Mouse (Mus musculus): ENCODE results near the gene Gm21725. TPM values are rescaled to one million over a fixed set of nuclear protein-coding genes. Genes with fewer than 3 reads are reported as not detected.

Gene Gm21725
- not detected in 4 replicates for total RNA-seq (2023)

GRCm38 (mm10) chrY:13348963-13349362 lies at the start of gene Gm21725:
TSS of gene Gm21725 (minus strand) at chrY:13349063.

Other genes with a start within 250 kb of the Gm21725 start
- not detected in 4 replicates for gene Gm21891, start 215.6 kb downstream of the Gm21725 start, total RNA-seq (2023)
- gene Gm21425, start 187.1 kb downstream of the Gm21725 start, total RNA-seq (2023) = not detected in 4 replicates
- gene Gm21828, start 125.1 kb downstream of the Gm21725 start, total RNA-seq (2023) = not detected in 4 replicates
- not detected in 4 replicates for gene Gm21440, start 96.7 kb downstream of the Gm21725 start, total RNA-seq (2023)
- not detected in 4 replicates for gene Gm21454, start 96.6 kb downstream of the Gm21725 start, total RNA-seq (2023)
- gene Gm21866, start 116.5 kb upstream of the Gm21725 start, total RNA-seq (2023) = not detected in 4 replicates
- not detected in 4 replicates for gene Gm20773, start 145.0 kb upstream of the Gm21725 start, total RNA-seq (2023)

Measured in B cell, adult 62 days (primary cell).